Mouse (Mus musculus) testis, adult 2 months (tissue): ENCODE measurements around the gene Smarcc2.

Experiments
- CTCF ChIP-seq: fragments of 200-500 bp; IDR thresholded peaks from 2 replicates; pipeline ENCODE4 v1.5.1; 2012; ENCODE audit warnings: low read depth, mild to moderate bottlenecking, inconsistent platforms, low read length, moderate library complexity; ENCODE audit not compliant: control insufficient read depth, insufficient read depth, insufficient replicate concordance
- POLR2A ChIP-seq: fragments of 200-500 bp; IDR thresholded peaks from 2 replicates; pipeline ENCODE4 v1.6.1; 2012; ENCODE audit warnings: low read depth, mild to moderate bottlenecking, inconsistent platforms, low read length, moderate library complexity; ENCODE audit not compliant: control insufficient read depth

DNA sequence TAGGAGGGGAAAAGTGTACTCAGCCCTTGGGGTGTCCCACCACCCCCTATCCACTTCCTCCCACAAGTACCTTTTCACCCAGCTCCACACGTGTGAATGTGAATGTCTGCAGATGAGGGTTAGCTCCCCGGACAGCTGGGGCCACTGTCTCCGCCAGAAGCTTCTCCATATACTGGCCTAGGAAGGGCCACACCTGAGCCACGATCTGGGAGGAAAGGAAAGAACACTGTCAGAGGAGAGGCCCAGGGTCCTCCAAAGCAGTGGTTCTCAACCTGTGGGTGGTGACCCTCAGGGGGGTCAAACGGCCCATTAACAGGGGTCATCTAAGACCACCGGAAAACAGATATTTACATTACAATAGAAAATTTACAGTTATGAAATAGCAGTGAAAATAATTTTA lies 63.3 kb downstream of the Smarcc2 start:
- no peak for TF ChIP-seq POLR2A
- no peak for TF ChIP-seq CTCF
